Mouse (Mus musculus) neural tube, embryonic 11.5 days (tissue): Measurements from ENCODE around the gene Lpar4. TPM values are rescaled to one million over a fixed set of nuclear protein-coding genes. Genes with fewer than 3 reads are reported as not detected.

Source experiments
- ATAC-seq: fragments of 200-750 bp; cut with Nextera tagmentation; 2 replicates; pipeline ENCODE4 v1.8.0; 2017; ENCODE audit warnings: moderate number of reproducible peaks, mild to moderate bottlenecking, moderate TSS enrichment, moderate library complexity; ENCODE audit not compliant: insufficient read depth, low FRiP score, low TSS enrichment
- DNase-seq: peaks from one replicate; pipeline ENCODE4 v3.0.0-alpha.2; 2015; ENCODE audit warnings: low spot score
- H3K27ac ChIP-seq: fragments of 300-500 bp; sonication (generic); 2 replicates; pipeline ENCODE4 v1.5.1; 2014; ENCODE audit warnings: low read depth, mild to moderate bottlenecking, low read length
- H3K27me3 ChIP-seq: fragments of 300-500 bp; sonication (generic); 2 replicates; pipeline ENCODE4 v1.6.1; 2014; ENCODE audit warnings: mild to moderate bottlenecking, low read length, mixed read lengths; ENCODE audit not compliant: control insufficient read depth, insufficient read depth
- H3K36me3 ChIP-seq: fragments of 300-500 bp; sonication (generic); 2 replicates; pipeline ENCODE4 v1.6.1; 2014; ENCODE audit warnings: mild to moderate bottlenecking, low read length, moderate library complexity, mixed read lengths; ENCODE audit not compliant: control insufficient read depth, insufficient read depth
- H3K4me1 ChIP-seq: fragments of 300-500 bp; sonication (generic); 2 replicates; pipeline ENCODE4 v1.6.1; 2014; ENCODE audit warnings: low read length, mixed read lengths; ENCODE audit not compliant: control insufficient read depth, insufficient read depth
- H3K4me2 ChIP-seq: fragments of 300-500 bp; sonication (generic); 2 replicates; pipeline ENCODE4 v1.6.1; 2014; ENCODE audit warnings: low read depth, mild to moderate bottlenecking, moderate library complexity
- H3K4me3 ChIP-seq: fragments of 300-500 bp; sonication (generic); 2 replicates; pipeline ENCODE4 v1.5.1; 2014; ENCODE audit warnings: low read depth, low read length
- H3K9ac ChIP-seq: fragments of 300-500 bp; sonication (generic); 2 replicates; pipeline ENCODE4 v1.6.1; 2014; ENCODE audit warnings: mild to moderate bottlenecking, low read length
- H3K9me3 ChIP-seq: fragments of 300-500 bp; sonication (generic); 2 replicates; pipeline ENCODE4 v1.6.1; 2016; ENCODE audit warnings: low read length; ENCODE audit not compliant: control insufficient read depth
- WGBS: fragments of 180-500 bp; shearing (Covaris S2); extraction: QIAGEN DNeasy Blood & Tissue Kit; methylation state at CpG from one replicate; pipeline ENCODE4 v1.1.7; 2014; 5-methylcytosine and 5-hydroxymethylcytosine counted together
- polyA plus RNA-seq: library from polyadenylated mRNA; unstranded; fragments of >200 nt; fragmentation: Nextera tagmentation; extraction: Ambion mirVana; gene quantifications from 2 replicates; pipeline ENCODE4 v1.2.1, GENCODE M21; 2014

Gene Lpar4
- polyA plus RNA-seq, 1 experiment from 2014 or later: 18.5 TPM

- 65% methylated on average over 1 of the region's 1 CpGs for whole genome bisulfite sequencing
- Histone ChIP-seq H3K9ac (no peak overlapping the region), H3K27me3 (no peaks in the 10 kb centered on the region), H3K4me3 (no peak overlapping the region), H3K4me1 (no peaks in the 10 kb centered on the region), H3K36me3 (no peaks in the 10 kb centered on the region), H3K27ac (no peak overlapping the region), H3K4me2 (no peak overlapping the region), H3K9me3 (no peaks in the 10 kb centered on the region)
- DNase-seq (no peak), ATAC-seq (peak; percentile 60; the same call in 1 of the 2 replicates)
These were observed 30.1 kb downstream of the Lpar4 start for GRCm38 (mm10) chrX:106950558-106950957.

GRCm38 (mm10) chrX:106951016-106951415, 30.6 kb downstream of the Lpar4 start:
- Histone ChIP-seq H3K4me3 (no peak overlapping the region), H3K27ac (no peak overlapping the region), H3K9me3 (no peaks in the 10 kb centered on the region), H3K4me1 (no peaks in the 10 kb centered on the region), H3K9ac (no peak overlapping the region), H3K27me3 (no peaks in the 10 kb centered on the region), H3K4me2 (no peak overlapping the region), H3K36me3 (no peaks in the 10 kb centered on the region)
- no peak for ATAC-seq
- WGBS: 36% methylated on average over 2 of the region's 2 CpGs
- DNase-seq: no peak

DNA sequence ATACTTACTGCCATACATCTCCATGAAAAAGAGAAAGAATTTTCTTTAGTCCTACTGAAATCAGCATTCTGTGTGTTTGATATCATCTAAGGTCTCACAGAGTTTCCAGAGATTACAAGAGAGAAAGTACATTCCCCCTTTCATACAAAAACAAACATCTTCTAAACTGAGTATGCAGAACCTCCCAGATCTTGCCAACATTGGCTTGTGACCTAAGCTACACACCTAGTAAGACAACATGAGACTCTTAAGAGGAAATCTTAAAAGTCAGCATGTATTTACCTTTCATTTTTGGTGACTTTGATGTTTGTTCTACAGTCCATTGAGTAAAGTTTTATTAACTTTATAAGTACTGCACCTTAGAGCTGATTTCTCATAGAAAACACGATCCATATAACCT, 33.4 kb downstream of the Lpar4 start:
- Histone ChIP-seq H3K9me3 (no peaks in the 10 kb centered on the region), H3K27me3 (no peaks in the 10 kb centered on the region), H3K9ac (no peak overlapping the region), H3K4me3 (no peak overlapping the region), H3K27ac (no peak overlapping the region), H3K4me2 (no peak overlapping the region), H3K36me3 (no peaks in the 10 kb centered on the region), H3K4me1 (no peaks in the 10 kb centered on the region)
- DNase-seq (no peak), ATAC-seq (no peak)
- WGBS: 65% methylated on average over 1 of the region's 1 CpGs

DNA sequence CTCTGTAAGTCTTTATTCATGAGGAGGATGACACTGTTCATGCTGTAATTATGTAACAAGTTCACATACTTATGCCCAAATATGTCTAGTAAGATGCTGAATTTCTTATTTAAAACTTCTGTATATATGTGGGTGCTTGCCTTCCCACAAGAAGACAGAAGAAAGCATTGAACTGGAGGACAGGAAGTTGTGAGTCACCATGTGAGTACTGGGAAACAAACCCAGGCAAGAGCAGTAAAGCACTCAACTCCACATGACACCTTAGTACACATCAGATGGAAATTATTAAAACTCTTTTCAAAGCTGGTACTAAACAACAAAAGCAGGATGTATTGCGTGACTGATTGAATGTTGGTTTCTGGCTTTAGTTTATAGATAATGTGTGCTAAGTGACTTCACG, 41.8 kb downstream of the Lpar4 start:
- no peak overlapping the region for H3K27ac ChIP-seq
- H3K4me1 ChIP-seq: no peaks in the 10 kb centered on the region
- no peak overlapping the region for H3K4me2 ChIP-seq
- no peaks in the 10 kb centered on the region for H3K9me3 ChIP-seq
- H3K36me3 ChIP-seq: no peaks in the 10 kb centered on the region
- DNase-seq (no peak), ATAC-seq (no peak)
- H3K9ac ChIP-seq: no peak overlapping the region
- H3K4me3 ChIP-seq: no peak overlapping the region
- no peaks in the 10 kb centered on the region for H3K27me3 ChIP-seq
- WGBS: 76% methylated on average over 2 of the region's 2 CpGs

DNA sequence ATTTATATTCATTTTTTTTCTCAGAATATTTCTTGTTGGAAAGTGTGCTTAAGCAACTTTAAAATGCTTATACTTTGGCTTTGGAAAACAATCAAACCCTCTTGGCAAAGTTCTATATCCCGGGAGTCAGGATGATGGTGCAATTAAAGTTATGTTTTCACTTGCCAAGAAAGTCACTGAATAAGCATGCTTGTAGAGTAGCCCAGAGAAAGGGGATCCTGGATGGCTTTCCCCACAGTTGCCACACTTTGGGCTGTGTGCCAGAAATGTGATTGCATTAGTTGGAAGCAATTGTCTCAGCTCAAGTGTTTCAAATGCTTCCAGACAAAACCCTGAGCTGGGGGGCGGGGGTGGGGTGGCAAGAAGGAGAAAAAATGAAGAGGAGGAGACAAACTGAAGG, 43.9 kb downstream of the Lpar4 start:
- no peak overlapping the region for H3K9ac ChIP-seq
- no peaks in the 10 kb centered on the region for H3K36me3 ChIP-seq
- no peaks in the 10 kb centered on the region for H3K27me3 ChIP-seq
- no peak overlapping the region for H3K4me3 ChIP-seq
- DNase-seq: no peak
- H3K4me2 ChIP-seq: no peak overlapping the region
- 72% methylated on average over 2 of the region's 2 CpGs for WGBS
- no peak for ATAC-seq
- H3K9me3 ChIP-seq: no peaks in the 10 kb centered on the region
- H3K27ac ChIP-seq: no peak overlapping the region
- no peaks in the 10 kb centered on the region for H3K4me1 ChIP-seq

Other genes with a start within 250 kb of the Lpar4 start
- gene Rtl3, start 80.0 kb upstream of the Lpar4 start, polyA plus RNA-seq: 0.98 and 1.1 TPM in 2 replicates
- 0.11 TPM in 1 of 2 replicates, not detected in the other for gene P2ry10, start 167.9 kb downstream of the Lpar4 start, polyA plus RNA-seq
- gene P2ry10b, start 228.3 kb downstream of the Lpar4 start, polyA plus RNA-seq: 0.45 and 0.74 TPM in 2 replicates